Mouse (Mus musculus) liver, adult 10 weeks (tissue): ENCODE data around the gene Tbpl2. TPM values are rescaled to one million over a fixed set of nuclear protein-coding genes. Genes with fewer than 3 reads are reported as not detected.

Experiments
- polyA plus RNA-seq: library from polyadenylated mRNA; stranded (reverse); fragments of 350-450 nt; fragmentation: Illumina TruSeq; extraction: RNeasy Lipid Tissue Mini Kit (QIAGEN cat#74804); gene quantifications from one replicate; pipeline ENCODE4 v1.2.3, GENCODE M21; 2014; ENCODE audit warnings: low read depth, low replicate concordance

Tbpl2 gene
- not detected for polyA plus RNA-seq

DNA sequence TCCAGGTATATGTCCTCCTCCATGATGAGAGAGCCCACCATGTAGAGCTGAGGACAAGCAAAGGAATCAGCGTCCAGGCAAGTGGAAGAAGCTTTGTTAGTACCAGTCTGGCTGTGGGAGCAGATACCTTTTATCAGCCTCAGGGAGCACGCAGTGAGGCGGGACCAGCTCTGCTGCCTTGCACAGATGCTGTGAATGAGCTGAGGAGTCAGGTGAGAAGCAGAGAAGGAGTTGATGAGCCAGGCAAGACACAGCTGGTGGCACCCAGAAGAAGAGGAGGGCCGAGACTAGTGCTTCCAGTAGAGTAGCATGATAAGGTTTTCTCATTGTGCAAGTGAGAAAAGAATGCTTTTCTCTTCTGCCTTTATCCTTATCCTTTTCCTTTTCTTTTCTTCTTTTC is at the start of gene Tbpl2:
Gene Tbpl2, minus strand, starts transcription at position 101 of the 400 bp plus-strand sequence.

DNA sequence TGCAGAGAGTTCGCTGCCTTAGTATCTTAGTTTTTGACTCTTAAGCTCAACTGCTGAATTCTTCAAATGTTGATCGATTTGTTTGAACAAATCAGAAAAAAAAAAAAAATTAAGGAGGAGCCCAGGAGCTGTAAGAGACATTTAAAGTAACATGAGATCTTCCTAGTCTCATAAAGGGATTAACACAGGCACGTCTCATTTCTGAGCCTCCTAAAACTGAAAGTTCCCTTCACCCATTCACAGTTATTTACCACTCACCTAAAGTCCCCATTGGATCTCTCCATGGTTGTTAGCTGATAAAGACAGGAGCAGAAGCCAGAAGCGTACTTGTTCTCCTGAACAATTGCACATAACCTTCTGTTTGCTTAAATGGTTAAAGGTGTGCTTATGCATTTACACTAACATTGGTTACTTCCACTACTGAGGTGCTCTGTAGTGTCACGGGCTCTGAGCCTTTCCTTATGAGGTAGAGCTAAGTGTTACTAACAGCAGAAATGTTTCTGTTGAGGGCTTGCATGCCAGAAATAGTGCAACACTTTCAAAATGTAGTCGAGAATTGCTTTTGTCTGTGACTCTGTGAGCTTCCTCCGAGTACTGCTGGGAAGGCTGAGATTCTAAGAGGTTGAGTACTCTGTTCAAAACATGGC is 46.9 kb downstream of the Tbpl2 start, which contains the start of gene Hnmt:
Gene Hnmt, minus strand, starts transcription at position 51 of the 647 bp plus-strand sequence.

Other genes starting within 250 kb of the Tbpl2 start
- gene Hnmt, start 47.2 kb downstream of the Tbpl2 start, polyA plus RNA-seq = 104 TPM
- not detected for gene Il1f8, start 56.6 kb upstream of the Tbpl2 start, polyA plus RNA-seq
- 0.48 TPM for gene Il1f9, start 89.9 kb upstream of the Tbpl2 start, polyA plus RNA-seq
- gene Il1f6, start 118.8 kb upstream of the Tbpl2 start, polyA plus RNA-seq = not detected
- gene Il1f5, start 180.4 kb upstream of the Tbpl2 start, polyA plus RNA-seq = not detected
- not detected for gene Il1f10, start 194.6 kb upstream of the Tbpl2 start, polyA plus RNA-seq
- 5.1 TPM for gene Il1rn, start 240.3 kb upstream of the Tbpl2 start, polyA plus RNA-seq